Comparison of ENCODE assay signal across 17 mouse cellular contexts in genomic region chr9:79001930-79002329, GRCm38 (mm10).
DNase-seq lines count a peak whose midpoint lies in the region; ATAC-seq and TF ChIP-seq lines count a peak whose summit lies in the region.
"Had no signal": no experiment of that assay in that cellular context is flagged by ENCODE, and none has a peak within 500 bp of the region (broad histone marks: within the 10 kb centered on the region; RNA-seq: fewer than 3 reads in every experiment).

No protein-coding gene starts in this region.

- no peaks in the 10 kb centered on the region for H3K27me3 ChIP-seq in heart, embryonic 16.5 days (ENCODE audit: control insufficient read depth, insufficient read depth, low read length)
- no peaks in the 10 kb centered on the region for H3K27me3 ChIP-seq in heart, embryonic 12.5 days (replicated peaks)
- H3K27me3 ChIP-seq in liver, postnatal 0 days (ENCODE audit: insufficient read depth, low read length) = no peaks in the 10 kb centered on the region
- H3K27me3 ChIP-seq in liver, embryonic 11.5 days (replicated peaks; ENCODE audit: control insufficient read depth, insufficient read depth, low read length) = no peaks in the 10 kb centered on the region
- no peaks in the 10 kb centered on the region for H3K27me3 ChIP-seq in intestine, embryonic 16.5 days (replicated peaks; ENCODE audit: control insufficient read depth, insufficient read depth, low read length)
- H3K27me3 ChIP-seq: limb, embryonic 13.5 days; midbrain, embryonic 13.5 days had no signal

- no peaks in the 10 kb centered on the region for H3K36me3 ChIP-seq in heart, embryonic 16.5 days (ENCODE audit: control insufficient read depth, insufficient read depth)
- no peaks in the 10 kb centered on the region for H3K36me3 ChIP-seq in heart, embryonic 12.5 days
- no peaks in the 10 kb centered on the region for H3K36me3 ChIP-seq in liver, postnatal 0 days (replicated peaks; ENCODE audit: insufficient read depth, low read length)
- no peaks in the 10 kb centered on the region for H3K36me3 ChIP-seq in liver, embryonic 11.5 days (ENCODE audit: control insufficient read depth, insufficient read depth, low read length)
- no peaks in the 10 kb centered on the region for H3K36me3 ChIP-seq in intestine, embryonic 16.5 days (ENCODE audit: control insufficient read depth, insufficient read depth, low read length)
- H3K36me3 ChIP-seq: limb, embryonic 13.5 days; midbrain, embryonic 13.5 days had no signal

- no peak for TF ChIP-seq CTCF in liver, postnatal 0 days (IDR thresholded peaks at IDR 0.05; ENCODE audit: low read depth)

- DNase-seq in liver, postnatal 0 days = no peak
- DNase-seq in liver, embryonic 11.5 days (ENCODE audit: low spot score) = no peak
- DNase-seq in lung, postnatal 25 days (ENCODE audit: low spot score) = peak; percentile 7
- DNase-seq in frontal cortex, adult 2 months (ENCODE audit: extremely low spot score in 1 of 2, low spot score in 1 of 2) = no peak
- no peak for DNase-seq in gastrocnemius, postnatal 36 days
- DNase-seq: adrenal gland, adult 2 months; cerebellum, adult 8-10 months; gastrocnemius, adult 2 months; spleen, adult 18-20 months; thymus, adult 2 months had no signal

- no peaks in the 10 kb centered on the region for H3K4me1 ChIP-seq in heart, embryonic 16.5 days (ENCODE audit: control insufficient read depth, insufficient read depth, low read length)
- H3K4me1 ChIP-seq in heart, embryonic 12.5 days (replicated peaks) = no peaks in the 10 kb centered on the region
- no peaks in the 10 kb centered on the region for H3K4me1 ChIP-seq in liver, postnatal 0 days (ENCODE audit: insufficient read depth)
- no peaks in the 10 kb centered on the region for H3K4me1 ChIP-seq in liver, embryonic 11.5 days (replicated peaks; ENCODE audit: control insufficient read depth, insufficient read depth, low read length)
- no peaks in the 10 kb centered on the region for H3K4me1 ChIP-seq in intestine, embryonic 16.5 days (ENCODE audit: control insufficient read depth, insufficient read depth, low read length)
- H3K4me1 ChIP-seq: limb, embryonic 13.5 days; midbrain, embryonic 13.5 days had no signal

- no peak overlapping the region for H3K4me2 ChIP-seq in heart, embryonic 16.5 days (ENCODE audit: low read depth, low read length)
- H3K4me2 ChIP-seq in heart, embryonic 12.5 days = no peak overlapping the region
- H3K4me2 ChIP-seq in liver, postnatal 0 days (ENCODE audit: low read depth, low read length) = no peak overlapping the region
- H3K4me2 ChIP-seq in liver, embryonic 11.5 days = no peak overlapping the region
- no peak overlapping the region for H3K4me2 ChIP-seq in intestine, embryonic 16.5 days (ENCODE audit: low read depth, low read length)
- H3K4me2 ChIP-seq: limb, embryonic 13.5 days; midbrain, embryonic 13.5 days had no signal

- H3K4me3 ChIP-seq in heart, embryonic 16.5 days (ENCODE audit: low read length) = no peak overlapping the region
- no peak overlapping the region for H3K4me3 ChIP-seq in heart, embryonic 12.5 days
- H3K4me3 ChIP-seq in liver, postnatal 0 days (ENCODE audit: low read depth, low read length) = no peak overlapping the region
- no peak overlapping the region for H3K4me3 ChIP-seq in liver, embryonic 11.5 days (ENCODE audit: low read depth, low read length)
- no peak overlapping the region for H3K4me3 ChIP-seq in intestine, embryonic 16.5 days (ENCODE audit: low read length)
- H3K4me3 ChIP-seq: gastrocnemius, adult 2 months; limb, embryonic 13.5 days; midbrain, embryonic 13.5 days had no signal

- H3K27ac ChIP-seq in heart, embryonic 16.5 days (ENCODE audit: low read length) = no peak overlapping the region
- no peak overlapping the region for H3K27ac ChIP-seq in heart, embryonic 12.5 days (ENCODE audit: poor library complexity, severe bottlenecking)
- H3K27ac ChIP-seq in liver, postnatal 0 days (ENCODE audit: low read depth) = no peak overlapping the region
- no peak overlapping the region for H3K27ac ChIP-seq in liver, embryonic 11.5 days (ENCODE audit: low read depth, low read length)
- no peak overlapping the region for H3K27ac ChIP-seq in intestine, embryonic 16.5 days (ENCODE audit: low read length)
- H3K27ac ChIP-seq: gastrocnemius, adult 2 months; limb, embryonic 13.5 days; macrophage; midbrain, embryonic 13.5 days had no signal

- peak; percentile 36; the same call in 1 of the 2 replicates for TF ChIP-seq EP300 in liver, postnatal 0 days (IDR thresholded peaks at IDR 0.05; ENCODE audit: low read depth)

- peak; percentile 41; the same call in 1 of the 2 replicates for ATAC-seq in heart, embryonic 16.5 days (replicated peaks; ENCODE audit: extremely low read depth, insufficient read depth, low FRiP score)
- no peak for ATAC-seq in heart, embryonic 12.5 days (ENCODE audit: insufficient number of reproducible peaks, low FRiP score)
- ATAC-seq in liver, postnatal 0 days = no peak
- ATAC-seq in liver, embryonic 11.5 days (replicated peaks; ENCODE audit: low FRiP score) = no peak
- peak; percentile 46; the same call in 1 of the 2 replicates for ATAC-seq in intestine, embryonic 16.5 days
- ATAC-seq: forebrain, embryonic 16.5 days; midbrain, embryonic 13.5 days had no signal

- H3K9ac ChIP-seq in heart, embryonic 16.5 days (ENCODE audit: low read length) = no peak overlapping the region
- H3K9ac ChIP-seq in heart, embryonic 12.5 days = no peak overlapping the region
- no peak overlapping the region for H3K9ac ChIP-seq in liver, postnatal 0 days (replicated peaks)
- H3K9ac ChIP-seq in liver, embryonic 11.5 days (ENCODE audit: low read depth, low read length) = no peak overlapping the region
- H3K9ac ChIP-seq in intestine, embryonic 16.5 days (ENCODE audit: low read depth, low read length) = no peak overlapping the region
- H3K9ac ChIP-seq: limb, embryonic 13.5 days; midbrain, embryonic 13.5 days had no signal

- intact Hi-C loops in gastrocnemius, postnatal 36 days (cut with DNase I) = no loop called here

- H3K9me3 ChIP-seq in heart, embryonic 16.5 days (replicated peaks; ENCODE audit: control insufficient read depth, low read length) = no peaks in the 10 kb centered on the region
- no peaks in the 10 kb centered on the region for H3K9me3 ChIP-seq in heart, embryonic 12.5 days (replicated peaks)
- H3K9me3 ChIP-seq in liver, postnatal 0 days (ENCODE audit: low read length) = no peaks in the 10 kb centered on the region
- no peaks in the 10 kb centered on the region for H3K9me3 ChIP-seq in liver, embryonic 11.5 days (ENCODE audit: control insufficient read depth, low read length)
- no peaks in the 10 kb centered on the region for H3K9me3 ChIP-seq in intestine, embryonic 16.5 days (ENCODE audit: control insufficient read depth, low read length)
- H3K9me3 ChIP-seq: limb, embryonic 13.5 days; midbrain, embryonic 13.5 days had no signal

- WGBS in heart, embryonic 16.5 days = 50% methylated on average over 1 of the region's 1 CpGs
- WGBS in heart, embryonic 12.5 days = 74% methylated on average over 1 of the region's 1 CpGs
- 59% methylated on average over 1 of the region's 1 CpGs for WGBS in liver, postnatal 0 days (ENCODE audit: insufficient replicate concordance)
- 61% methylated on average over 1 of the region's 1 CpGs for WGBS in liver, embryonic 11.5 days
- whole genome bisulfite sequencing in intestine, embryonic 16.5 days = 71% methylated on average over 1 of the region's 1 CpGs

Comparison
In these comparisons a context has a peak if more than half of its experiments do, and no peak if none do; other contexts are left out.
1. ATAC-seq: peak in heart, embryonic 16.5 days (single experiment) and intestine, embryonic 16.5 days (single experiment); none in heart, embryonic 12.5 days (single experiment), liver, postnatal 0 days (single experiment) and liver, embryonic 11.5 days (single experiment).